Mouse (Mus musculus) E14TG2a.4 (cell line): ENCODE data around the gene Clcnka.

ENCODE experiments used
- H3K27me3 ChIP-seq: 2 replicates; pipeline ENCODE4 v1.6.1; 2014; ENCODE audit warnings: low read length, control low read depth; ENCODE audit not compliant: insufficient read depth
- H3K36me3 ChIP-seq: 2 replicates; pipeline ENCODE4 v1.6.1; 2014; ENCODE audit warnings: low read length, control low read depth; ENCODE audit not compliant: insufficient read depth
- H3K4me1 ChIP-seq: replicated peaks from 2 replicates; pipeline ENCODE4 v1.6.1; 2014; ENCODE audit warnings: low read depth, low read length, control low read depth
- H3K4me3 ChIP-seq: replicated peaks from 2 replicates; pipeline ENCODE4 v1.5.1; 2014; ENCODE audit warnings: mild to moderate bottlenecking, low read length
- H3K9me3 ChIP-seq: 2 replicates; pipeline ENCODE4 v1.6.1; 2014; ENCODE audit warnings: low read length, control low read depth
- CTCF ChIP-seq: conservative IDR thresholded peaks from 2 replicates; pipeline ENCODE4 v1.5.1; 2014; ENCODE audit warnings: low read length
- NANOG ChIP-seq: IDR thresholded peaks from 2 replicates; pipeline ENCODE4 v1.6.1; 2014; ENCODE audit warnings: borderline replicate concordance, low read length, mixed read lengths
- POU5F1 ChIP-seq: IDR thresholded peaks from 2 replicates; pipeline ENCODE4 v1.6.1; 2014; ENCODE audit warnings: low read length, borderline replicate concordance

The Clcnka gene

GRCm38 (mm10) chr4:141423691-141424431 is 25.3 kb upstream of the Clcnka start:
- no peak overlapping the region for H3K4me3 ChIP-seq
- no peak for TF ChIP-seq CTCF
- no peak for TF ChIP-seq NANOG
- TF ChIP-seq POU5F1 = no peak
- H3K4me1 ChIP-seq = peaks cover 53% of the 10 kb centered on the region
- H3K36me3 ChIP-seq = no peaks in the 10 kb centered on the region
- peaks cover 23% of the 10 kb centered on the region for H3K27me3 ChIP-seq
- H3K9me3 ChIP-seq = no peaks in the 10 kb centered on the region

DNA sequence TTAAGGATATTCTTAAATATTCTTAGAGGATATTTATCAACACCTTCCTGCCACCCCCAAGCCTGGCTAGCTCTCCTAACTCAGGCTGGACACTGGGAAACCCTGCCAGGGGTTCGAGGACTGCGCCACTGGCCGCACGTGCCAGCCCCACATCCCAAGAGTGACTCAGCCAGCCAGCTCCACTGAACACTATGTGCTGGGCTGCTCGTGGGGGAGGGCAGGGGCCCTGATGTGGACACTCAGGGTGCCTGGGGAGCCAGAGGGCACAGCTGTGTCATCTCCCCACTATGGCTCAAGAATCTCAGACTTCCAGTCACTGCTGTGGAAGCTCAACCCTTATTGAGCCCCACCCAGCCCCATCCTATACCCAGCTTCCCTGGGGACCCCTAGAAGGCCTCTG is 24.8 kb upstream of the Clcnka start:
- H3K9me3 ChIP-seq = no peaks in the 10 kb centered on the region
- no peaks in the 10 kb centered on the region for H3K36me3 ChIP-seq
- peaks cover 53% of the 10 kb centered on the region for H3K4me1 ChIP-seq
- TF ChIP-seq NANOG (no peak), CTCF (no peak), POU5F1 (no peak)
- peaks cover 23% of the 10 kb centered on the region for H3K27me3 ChIP-seq
- H3K4me3 ChIP-seq = no peak overlapping the region

GRCm38 (mm10) chr4:141422841-141423240 is 24.3 kb upstream of the Clcnka start:
- Histone ChIP-seq H3K27me3 (peaks cover 23% of the 10 kb centered on the region), H3K9me3 (no peaks in the 10 kb centered on the region), H3K4me1 (peaks cover 49% of the 10 kb centered on the region), H3K36me3 (no peaks in the 10 kb centered on the region), H3K4me3 (no peak overlapping the region)
- TF ChIP-seq NANOG = no peak
- TF ChIP-seq POU5F1 = no peak
- no peak for TF ChIP-seq CTCF

GRCm38 (mm10) chr4:141421423-141421822 is 22.9 kb upstream of the Clcnka start:
- TF ChIP-seq CTCF (no peak), NANOG (no peak), POU5F1 (no peak)
- Histone ChIP-seq H3K27me3 (peaks cover 23% of the 10 kb centered on the region), H3K4me3 (no peak overlapping the region; the same call in 1 of the 2 replicates), H3K4me1 (peaks cover 35% of the 10 kb centered on the region), H3K9me3 (no peaks in the 10 kb centered on the region), H3K36me3 (no peaks in the 10 kb centered on the region)

DNA sequence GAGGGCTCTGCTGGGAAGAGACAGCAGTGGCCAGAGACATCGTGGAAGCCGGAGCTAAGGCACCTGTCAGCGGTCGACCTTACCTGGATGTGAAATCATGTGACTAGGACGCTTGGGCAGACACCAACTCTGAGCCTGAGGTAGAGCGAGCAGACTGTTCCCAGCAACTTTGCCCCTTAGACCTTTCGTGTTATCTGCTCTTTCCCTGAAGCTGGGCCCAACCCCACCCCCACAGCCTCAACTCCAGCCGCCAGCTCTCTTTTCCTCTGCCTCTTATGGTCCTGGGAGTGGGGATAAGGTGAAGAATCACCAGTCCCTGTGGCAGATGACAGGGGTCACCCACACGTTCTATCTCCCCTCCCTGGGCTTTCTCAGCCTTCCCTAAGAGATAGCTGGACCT is 22.4 kb upstream of the Clcnka start:
- Histone ChIP-seq H3K9me3 (no peaks in the 10 kb centered on the region), H3K4me1 (peaks cover 32% of the 10 kb centered on the region), H3K4me3 (no peak overlapping the region; the same call in 1 of the 2 replicates), H3K36me3 (no peaks in the 10 kb centered on the region), H3K27me3 (peaks cover 28% of the 10 kb centered on the region)
- TF ChIP-seq POU5F1 = no peak
- no peak for TF ChIP-seq CTCF
- TF ChIP-seq NANOG = no peak

- Histone ChIP-seq H3K4me3 (no peak within 1 kb of the TSS; the same call in 1 of the 2 replicates), H3K4me1 (peaks cover 31% of the 10 kb centered on the region), H3K9me3 (no peaks in the 10 kb centered on the region), H3K27me3 (peaks cover 34% of the 10 kb centered on the region), H3K36me3 (no peaks in the 10 kb centered on the region)
- TF ChIP-seq CTCF (no peak), NANOG (no peak), POU5F1 (no peak)
Observed at GRCm38 (mm10) chr4:141420192-141420829, 21.8 kb upstream of the Clcnka start, which contains the start of gene Hspb7. TSS of gene Hspb7 (plus strand) at chr4:141420779.

- Histone ChIP-seq H3K9me3 (no peaks in the 10 kb centered on the region), H3K4me1 (peaks cover 24% of the 10 kb centered on the region), H3K27me3 (peaks cover 34% of the 10 kb centered on the region), H3K4me3 (no peak overlapping the region), H3K36me3 (no peaks in the 10 kb centered on the region)
- TF ChIP-seq NANOG (no peak), POU5F1 (no peak), CTCF (no peak)
Observed at GRCm38 (mm10) chr4:141419398-141420191, 21.1 kb upstream of the Clcnka start.

GRCm38 (mm10) chr4:141415924-141416323 is 17.4 kb upstream of the Clcnka start, which contains the start of gene Clcnkb:
TSS of gene Clcnkb (minus strand) at chr4:141416014.
- TF ChIP-seq NANOG (no peak), CTCF (no peak)
- Histone ChIP-seq H3K9me3 (peaks cover 4% of the 10 kb centered on the region), H3K4me3 (0 out of 2 replicates have a peak within 1 kb of the TSS, but pooled peaks have one; percentile 5), H3K27me3 (peaks cover 24% of the 10 kb centered on the region), H3K36me3 (no peaks in the 10 kb centered on the region), H3K4me1 (peaks cover 21% of the 10 kb centered on the region)
